Mouse (Mus musculus): Measurements from ENCODE around the gene Fxyd5.

Fxyd5 gene

DNA sequence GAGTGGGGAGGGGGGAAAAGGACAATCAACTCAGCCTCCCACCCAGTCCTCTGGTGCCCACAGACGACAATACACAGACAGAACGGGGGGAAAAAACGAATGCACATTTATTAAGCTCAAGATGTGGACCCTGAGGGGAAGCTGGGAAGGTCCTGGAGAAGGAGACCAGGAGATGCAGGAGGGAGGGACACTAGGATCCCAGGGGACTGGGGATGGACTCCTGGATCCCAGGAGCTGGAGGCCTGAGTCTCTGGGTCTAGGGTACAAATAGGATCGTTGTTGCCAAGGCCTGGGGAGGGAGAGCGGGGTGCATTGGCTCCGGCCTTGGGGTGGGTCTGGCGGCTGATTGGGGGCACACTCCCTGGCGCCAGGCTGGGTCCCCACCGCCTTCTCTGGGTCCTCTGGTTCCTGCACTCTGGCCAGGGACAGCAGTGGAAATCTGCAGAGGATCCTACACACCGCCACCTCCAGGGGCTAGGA, at the start of gene Fxyd5:
TSS of gene Fxyd5 (minus strand) at position 51 of the 480 bp plus-strand sequence.
- ATAC-seq (ENCODE audit: low TSS enrichment), result no peak

DNA sequence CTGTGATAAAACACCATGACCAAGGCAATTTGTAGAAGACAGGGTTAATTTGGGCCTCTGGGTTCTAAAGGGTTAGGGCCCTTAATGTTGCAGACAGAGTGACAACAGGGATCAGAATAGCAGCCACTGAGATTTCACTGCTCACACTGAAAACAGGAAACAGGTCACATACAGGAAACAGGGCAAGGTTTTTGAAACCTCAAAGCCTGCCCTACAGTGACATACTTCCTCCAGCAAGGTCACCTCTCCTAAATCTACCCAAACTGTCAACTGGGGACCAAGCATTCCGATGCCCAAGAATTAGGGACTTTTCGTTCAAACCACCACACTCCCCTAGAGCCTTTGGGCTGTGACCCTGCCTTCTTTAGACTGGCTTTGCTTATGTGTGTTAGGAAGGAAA, 47.4 kb upstream of the Fxyd5 start:
- ATAC-seq (ENCODE audit: low TSS enrichment), result no peak

DNA sequence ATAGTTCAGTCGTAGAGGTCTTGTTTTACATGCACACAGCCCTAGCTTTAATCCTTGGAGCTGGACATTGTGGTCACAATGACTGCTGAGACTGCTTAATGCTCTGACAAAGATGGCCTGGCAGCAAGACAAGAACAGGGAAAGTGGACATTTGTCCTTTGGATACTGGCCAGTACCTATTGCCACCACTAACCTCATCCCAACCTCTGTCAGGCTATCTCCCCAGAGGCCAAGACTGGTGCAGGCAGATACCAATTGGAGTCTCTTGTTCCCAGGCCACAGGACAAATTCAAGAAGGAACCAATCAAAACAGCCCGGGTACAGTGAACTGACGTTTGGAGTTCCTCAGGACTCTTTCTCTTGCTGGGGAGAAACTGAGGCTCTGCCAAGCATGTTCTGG, 45.9 kb upstream of the Fxyd5 start:
- no peak for ATAC-seq (ENCODE audit: low TSS enrichment)

DNA sequence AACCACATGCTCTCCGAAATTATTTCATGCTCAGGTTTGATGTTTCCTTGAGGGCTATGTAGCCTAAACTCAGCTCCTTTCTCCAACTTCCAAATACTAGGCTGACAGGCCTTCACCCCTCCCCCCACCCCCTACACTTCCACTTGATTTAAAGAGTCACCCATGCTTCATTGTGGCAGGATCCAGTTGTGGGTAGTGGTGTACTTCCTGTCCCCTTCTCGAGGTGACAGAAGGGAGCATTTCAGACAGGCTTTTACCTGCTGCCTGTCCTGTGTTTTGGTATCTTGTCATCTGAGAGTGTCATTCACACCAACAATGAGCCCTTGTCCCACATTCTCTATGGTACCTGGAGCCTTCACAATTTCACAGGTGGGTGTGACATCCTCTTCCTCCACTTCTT, 45.0 kb upstream of the Fxyd5 start:
- no peak for ATAC-seq (ENCODE audit: low TSS enrichment)

DNA sequence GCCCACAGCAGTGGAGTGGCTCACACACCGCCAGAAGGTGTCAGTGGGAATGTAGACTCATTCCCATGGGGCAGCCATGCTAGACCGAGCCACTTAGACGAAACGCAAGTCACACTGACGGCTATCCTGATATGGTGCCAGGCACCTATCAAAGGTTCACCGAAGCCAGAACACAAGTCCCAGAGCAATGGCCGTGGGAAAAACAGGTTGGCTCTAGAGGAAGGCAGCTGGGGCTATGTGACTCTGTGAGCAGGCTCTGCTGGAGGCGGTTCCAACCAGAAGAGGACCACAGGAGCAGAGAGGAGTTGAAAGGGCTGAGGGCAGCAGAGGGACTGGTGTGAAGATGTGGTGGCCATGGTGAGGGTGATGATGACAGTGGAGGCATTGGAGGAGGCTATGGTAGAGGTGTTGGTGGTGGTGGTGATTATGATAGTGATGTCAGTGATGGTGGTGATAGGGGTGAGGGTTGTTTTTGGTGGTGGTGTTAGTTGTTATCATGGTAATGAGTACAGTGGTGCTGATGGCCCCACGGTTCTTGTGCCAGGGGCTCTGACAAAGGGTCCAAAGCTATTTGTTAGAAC, 44.0 kb upstream of the Fxyd5 start:
- ATAC-seq (ENCODE audit: low TSS enrichment), result no peak

DNA sequence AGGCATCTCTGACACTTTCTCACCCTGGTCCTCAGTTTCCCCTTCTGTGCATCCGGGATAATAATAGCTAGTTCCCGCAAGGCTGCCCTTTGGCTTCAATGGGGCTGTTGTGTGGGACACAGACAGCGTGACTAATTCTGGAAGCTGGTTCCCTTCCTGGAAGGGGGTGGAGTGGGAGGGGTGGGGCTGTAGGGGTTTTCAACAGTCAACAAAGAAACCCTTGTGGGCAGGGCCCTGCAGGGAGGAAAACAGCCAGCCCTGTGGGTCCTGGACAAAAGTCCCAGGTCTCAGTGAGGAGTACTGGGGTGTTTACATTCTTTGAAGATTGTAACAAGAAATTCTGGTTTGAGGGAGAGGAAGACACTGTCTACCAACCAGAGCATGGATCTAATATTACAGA, 42.9 kb upstream of the Fxyd5 start:
- peak; percentile 58 for ATAC-seq (ENCODE audit: low TSS enrichment)

DNA sequence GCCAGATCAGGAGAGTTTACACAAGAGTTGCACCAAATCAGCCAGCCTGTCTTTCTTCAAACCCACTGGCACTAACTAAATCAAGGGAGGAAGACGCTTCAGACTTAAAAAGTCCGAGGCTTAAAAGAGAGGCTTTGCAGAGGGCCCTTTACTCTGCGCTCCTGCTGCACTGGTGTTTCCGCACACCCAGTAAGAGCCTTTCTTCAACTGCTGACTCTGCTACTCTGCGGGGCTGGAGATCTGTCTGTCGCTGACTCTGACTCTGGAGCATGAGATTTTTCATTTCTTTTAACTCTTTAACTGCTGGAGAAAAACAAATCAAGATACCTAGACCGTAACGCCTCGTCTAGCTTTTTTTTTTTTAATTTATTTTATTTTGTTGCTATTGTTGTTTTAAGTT, 41.9 kb upstream of the Fxyd5 start:
- no peak for ATAC-seq (ENCODE audit: low TSS enrichment)

DNA sequence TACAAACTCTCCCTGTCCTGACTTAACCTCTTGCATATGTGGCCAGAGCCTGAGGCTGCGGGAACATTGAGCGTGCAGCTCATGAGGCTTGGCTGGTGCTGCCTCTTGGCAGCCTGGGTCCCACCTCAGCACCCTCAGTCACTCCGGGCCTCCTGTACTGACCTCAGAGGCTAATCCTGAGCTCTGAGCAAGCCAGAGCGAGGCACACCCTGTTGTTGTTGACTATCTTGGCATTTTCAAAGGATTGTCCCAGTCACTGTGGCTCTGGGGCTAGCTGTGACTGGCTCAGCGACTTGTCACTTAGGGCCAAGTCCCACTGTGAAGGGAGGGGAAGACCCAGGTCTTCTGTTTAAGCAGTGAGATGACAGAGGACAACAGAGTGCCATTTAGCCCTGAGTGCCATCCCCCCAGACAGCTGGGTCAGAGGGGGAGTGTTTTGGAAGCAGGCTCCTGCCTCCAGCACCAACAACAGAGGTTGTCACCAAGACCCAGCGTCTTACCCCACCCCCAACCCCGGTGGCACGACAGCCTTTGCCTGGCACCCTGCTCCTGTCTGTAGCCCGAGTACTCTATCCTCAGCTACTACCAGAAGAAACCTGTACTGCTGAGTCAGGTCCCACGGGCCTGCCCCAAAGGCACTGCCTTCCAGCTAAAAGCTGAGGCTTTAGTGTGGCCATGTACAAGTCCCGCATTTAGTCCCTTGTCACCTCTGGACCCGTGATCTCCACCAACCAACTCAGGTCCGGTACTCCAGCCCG, 40.7 kb upstream of the Fxyd5 start:
- ATAC-seq (ENCODE audit: low TSS enrichment), result peak; percentile 62

DNA sequence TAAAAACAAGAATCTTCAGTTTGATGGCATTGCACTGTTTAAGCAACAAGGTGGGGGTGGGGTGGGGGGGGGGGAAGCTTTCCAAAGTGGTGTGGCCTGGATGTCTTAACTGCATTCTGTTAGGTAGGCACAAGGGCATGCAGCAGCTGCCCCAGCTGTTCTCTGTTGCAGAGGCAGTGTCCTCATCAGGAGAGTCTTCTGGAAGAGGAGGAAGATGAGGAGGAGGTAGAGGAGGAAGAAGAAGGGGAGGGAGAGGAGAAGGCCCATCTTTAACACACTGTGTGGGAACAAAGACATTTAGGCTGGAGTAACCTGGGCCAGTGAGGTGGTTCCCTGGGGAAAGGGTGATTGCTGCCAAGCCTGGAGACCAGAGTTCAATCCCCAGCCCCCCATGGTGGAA, 39.8 kb upstream of the Fxyd5 start:
- no peak for ATAC-seq (ENCODE audit: low TSS enrichment)

DNA sequence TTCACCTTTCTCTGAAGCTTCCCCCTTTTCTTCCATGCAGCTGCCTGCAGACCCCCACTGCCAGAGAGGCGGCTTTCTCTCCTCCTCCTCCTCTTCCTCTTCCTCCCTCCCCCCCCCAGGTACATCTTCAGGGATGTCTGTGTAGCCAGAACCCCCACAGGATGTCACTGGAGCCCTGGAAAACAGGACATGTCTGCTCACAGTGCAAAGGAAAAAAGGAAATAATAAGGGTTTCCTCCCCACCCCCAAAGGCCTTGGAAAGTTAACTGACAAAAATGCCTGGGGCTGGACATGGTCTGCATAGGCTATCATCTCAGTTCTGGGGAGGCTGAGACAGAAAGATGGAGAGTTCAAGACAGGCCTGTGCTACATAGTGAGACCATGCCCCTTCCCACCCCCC, 38.8 kb upstream of the Fxyd5 start:
- no peak for ATAC-seq (ENCODE audit: low TSS enrichment)

DNA sequence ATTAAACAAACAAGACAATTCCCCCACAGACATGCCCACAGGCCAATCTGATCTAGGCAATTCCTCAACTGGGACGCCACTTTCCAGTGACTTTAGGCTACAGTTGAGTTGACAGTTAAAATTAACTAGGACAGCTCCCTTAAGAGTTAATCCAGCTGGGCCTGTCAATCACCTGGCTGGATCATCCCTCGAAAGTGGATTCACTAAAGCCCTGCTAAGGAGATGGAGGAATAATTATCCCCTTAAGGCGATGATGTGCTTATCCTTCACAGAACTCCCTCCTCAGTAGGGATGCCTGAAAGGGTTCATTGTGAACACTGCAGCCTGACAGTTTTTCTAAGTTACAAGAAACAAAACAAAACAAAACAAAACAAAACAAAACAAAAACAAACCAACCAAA, 38.3 kb upstream of the Fxyd5 start:
- ATAC-seq (ENCODE audit: low TSS enrichment), result no peak

DNA sequence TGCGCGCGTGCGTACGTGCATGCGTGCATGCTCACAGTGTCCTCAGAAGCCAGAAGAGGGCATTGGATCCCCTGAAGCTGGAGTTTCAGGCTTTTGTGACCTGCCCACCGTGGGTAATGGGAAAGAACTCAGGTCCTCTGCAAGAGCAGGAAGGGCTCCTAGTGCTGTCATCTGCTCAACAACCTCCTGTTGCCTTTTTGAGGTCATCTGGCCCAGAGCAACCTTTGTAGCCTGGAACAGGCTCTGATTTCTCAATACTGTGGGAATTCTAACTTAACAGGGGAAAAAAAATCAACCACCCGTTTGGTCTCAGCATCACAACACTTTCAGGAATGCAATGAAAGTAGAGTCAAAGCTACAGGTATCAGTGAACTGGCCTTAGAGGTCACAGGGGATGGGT, 37.4 kb upstream of the Fxyd5 start:
- no peak for ATAC-seq (ENCODE audit: low TSS enrichment)

DNA sequence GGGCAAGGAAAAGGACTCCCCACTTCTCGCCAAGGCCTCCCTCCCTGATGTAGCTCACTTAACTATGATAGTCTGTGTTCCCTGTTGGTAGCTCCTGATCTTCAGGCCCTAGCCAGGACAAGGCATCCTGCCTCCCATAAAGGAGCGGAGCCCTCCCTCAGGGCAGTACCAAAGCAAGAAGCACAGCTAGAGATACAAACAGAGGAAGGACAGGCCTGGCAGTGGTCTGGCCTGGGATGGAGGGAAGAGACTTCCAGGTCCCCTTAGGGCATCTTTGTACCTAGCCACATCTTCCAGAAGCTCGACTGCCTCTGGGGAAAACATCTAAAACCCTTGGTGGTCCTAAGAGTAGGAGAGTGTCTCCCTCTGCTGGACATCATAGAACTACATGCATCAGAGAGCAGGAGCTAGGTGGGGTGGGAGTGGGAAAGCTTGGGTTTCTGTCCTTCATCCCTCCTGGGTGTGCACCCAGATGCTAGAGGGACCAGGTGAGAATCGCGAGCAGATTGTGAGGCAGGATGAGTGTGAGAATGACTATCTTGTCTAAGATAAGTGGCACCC, 35.7 kb upstream of the Fxyd5 start:
- ATAC-seq (ENCODE audit: low TSS enrichment), result peak; percentile 63

DNA sequence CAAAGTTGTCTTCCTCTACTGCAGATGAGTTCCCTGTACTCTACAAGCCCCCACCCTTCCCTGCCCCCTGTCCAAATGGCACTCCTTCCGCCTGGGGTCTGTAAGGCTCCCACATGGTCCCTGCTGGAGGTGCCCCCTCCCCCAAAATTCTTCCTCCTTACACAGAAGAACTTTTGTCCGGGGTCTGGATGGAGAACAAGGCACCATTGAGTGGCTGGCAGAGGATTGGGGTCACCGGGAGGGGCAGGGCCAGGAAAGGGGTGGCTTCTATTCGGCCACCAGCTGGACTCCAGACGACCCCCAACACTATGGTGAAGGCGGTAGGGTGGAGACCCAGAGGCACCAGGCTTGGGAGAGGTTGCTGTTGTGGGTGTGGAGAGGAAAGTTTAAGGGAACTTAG, 35.2 kb upstream of the Fxyd5 start:
- peak; percentile 62 for ATAC-seq (ENCODE audit: low TSS enrichment)

DNA sequence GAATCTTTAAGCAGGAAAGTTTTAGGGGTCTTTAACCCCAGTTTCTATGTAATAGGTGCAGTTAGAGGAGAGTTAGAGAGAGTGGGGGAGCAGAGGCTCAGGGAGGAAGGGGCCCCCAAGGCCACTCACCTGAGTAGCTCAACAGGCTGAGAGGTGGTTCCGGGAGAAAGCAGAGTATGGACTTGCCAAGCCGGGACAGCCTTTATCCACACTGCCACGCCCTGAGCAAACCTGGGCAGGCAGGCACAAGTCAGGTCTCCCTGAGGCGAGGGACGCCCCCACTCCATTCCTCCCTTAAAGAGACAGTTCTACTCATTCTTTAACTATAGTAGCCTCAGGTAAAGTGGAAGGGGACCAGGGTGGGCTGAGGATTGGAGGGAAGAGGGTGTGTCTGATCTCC, 34.2 kb upstream of the Fxyd5 start, which contains the start of gene Fxyd3:
TSS of gene Fxyd3 (minus strand) at position 213 of the 400 bp plus-strand sequence.
- ATAC-seq (ENCODE audit: low TSS enrichment), result no peak

DNA sequence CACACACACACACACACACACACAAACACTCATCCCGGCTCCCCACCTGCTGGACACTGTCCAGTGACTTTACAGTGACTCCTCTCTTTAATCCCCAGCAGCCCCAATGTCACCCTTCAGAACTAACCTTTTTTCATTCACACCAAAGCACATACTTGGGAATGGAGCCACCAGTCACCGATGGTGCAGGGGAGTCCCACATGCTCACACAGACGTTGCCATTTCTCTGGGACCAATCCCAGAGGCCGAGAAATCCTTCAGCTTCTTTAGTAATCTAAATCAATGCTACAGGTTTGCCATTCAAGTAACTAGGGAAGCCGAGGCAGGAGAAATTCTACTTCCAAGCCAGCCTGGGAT, 32.4 kb upstream of the Fxyd5 start:
- no peak for ATAC-seq (ENCODE audit: low TSS enrichment)

DNA sequence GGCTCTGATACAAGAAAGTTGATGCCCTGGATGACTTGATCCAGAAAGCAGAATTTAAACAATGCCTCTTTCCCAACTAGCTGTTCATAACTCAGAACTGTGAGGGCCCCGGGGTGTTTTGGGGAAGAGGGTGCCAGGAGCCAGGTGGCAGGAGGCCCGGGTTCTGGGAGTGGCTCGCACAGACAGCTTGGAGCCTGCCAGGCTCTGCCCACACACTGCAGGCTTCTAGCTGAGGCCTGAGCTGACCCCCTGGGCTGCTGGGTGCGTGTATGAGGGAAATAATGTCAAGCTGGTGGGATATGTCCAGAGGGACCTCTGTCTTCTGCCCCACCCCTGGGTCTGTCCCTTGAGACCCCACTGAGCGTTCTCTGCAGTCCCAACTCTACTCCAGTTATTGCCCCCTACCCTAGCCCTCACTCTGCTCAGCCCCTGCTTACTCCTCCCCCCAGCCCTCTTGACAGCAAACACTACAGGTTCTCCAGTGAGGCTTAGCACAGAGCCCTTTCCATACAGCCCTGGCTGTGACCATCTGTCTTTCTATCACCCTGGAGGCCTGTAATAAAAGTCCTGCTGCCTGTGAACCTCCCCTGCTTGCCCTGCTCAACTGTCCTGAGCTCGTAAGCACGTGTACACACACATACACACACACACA, 31.9 kb upstream of the Fxyd5 start:
- ATAC-seq (ENCODE audit: low TSS enrichment), result no peak

DNA sequence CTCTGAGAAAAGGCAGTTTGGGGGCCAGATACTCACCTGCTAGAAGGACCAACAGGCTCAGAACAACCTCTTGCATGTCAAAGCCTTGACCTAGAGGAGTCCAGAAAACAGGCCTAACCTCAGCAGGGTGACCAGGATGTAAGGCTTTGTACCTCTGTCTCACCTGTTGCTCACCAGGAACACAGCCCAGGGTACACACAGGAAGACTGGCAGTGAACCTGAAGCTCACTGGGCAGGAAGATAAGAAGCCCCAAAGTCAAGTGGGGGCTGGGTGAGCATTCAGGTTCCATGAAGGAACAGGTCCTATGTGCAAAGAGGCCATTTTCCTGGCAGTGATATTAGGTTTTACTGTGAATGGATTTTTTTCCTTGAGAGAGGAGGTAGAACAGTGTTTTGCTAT, 31.3 kb upstream of the Fxyd5 start:
- ATAC-seq (ENCODE audit: low TSS enrichment), result no peak

DNA sequence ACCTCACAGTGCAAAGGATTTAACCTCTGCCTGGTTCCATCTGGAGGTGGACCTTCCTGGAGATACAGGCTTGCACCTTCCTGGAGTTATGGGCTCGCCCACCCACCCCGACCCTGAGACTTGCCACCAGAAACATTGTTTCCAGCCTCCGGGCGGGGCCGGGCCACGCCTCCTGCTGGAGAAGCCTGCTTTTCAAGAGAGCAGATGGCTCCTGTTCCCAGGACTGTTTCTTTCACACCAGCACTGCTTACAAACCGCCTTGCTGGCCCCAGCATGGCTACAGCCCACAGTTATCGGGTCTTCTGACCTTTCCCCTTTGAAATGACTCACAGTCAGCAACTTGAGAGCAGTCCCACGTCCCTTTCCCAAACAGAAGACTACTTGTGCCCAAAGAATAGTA, 30.0 kb upstream of the Fxyd5 start:
- no peak for ATAC-seq (ENCODE audit: low TSS enrichment)

DNA sequence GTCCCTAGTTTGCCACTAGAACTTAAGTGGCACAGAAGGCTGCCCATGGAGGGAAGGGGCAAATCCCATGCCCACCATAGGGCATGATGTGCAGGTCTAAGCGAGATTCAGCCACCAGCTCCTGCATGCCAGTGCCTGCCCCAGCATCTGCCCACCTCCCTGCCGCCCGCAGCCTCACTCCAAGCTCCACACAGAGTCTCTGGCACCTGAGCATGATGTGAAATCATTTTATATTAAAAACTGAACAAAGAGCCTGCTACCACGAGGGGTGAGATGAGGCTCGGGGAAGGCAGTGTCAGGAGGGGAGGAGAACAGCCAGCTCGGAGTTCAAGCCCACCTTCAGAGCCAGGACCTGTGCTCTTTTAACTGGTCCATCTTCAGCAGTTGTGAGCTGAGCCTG, 28.0 kb upstream of the Fxyd5 start:
- no peak for ATAC-seq (ENCODE audit: low TSS enrichment)

DNA sequence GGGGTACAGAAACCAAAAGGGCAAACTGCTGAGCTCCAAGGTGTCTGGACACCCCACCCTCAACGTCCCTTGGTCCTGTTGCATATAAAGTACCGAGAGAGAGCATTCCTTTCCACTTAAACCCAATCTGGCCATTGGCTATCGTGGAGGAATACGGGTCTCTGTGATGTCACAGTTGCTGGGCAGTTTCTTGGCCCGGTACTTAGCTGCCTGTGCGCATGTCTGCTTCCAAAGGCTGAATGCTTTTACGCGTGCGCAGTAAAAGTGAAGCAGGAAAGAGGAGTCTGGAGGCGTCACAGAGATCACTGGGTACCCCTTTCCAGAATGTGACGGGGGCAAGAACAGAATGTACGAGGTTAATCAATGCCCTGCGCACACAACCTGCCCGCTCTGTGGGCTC, 27.2 kb upstream of the Fxyd5 start:
- no peak for ATAC-seq (ENCODE audit: low TSS enrichment)

DNA sequence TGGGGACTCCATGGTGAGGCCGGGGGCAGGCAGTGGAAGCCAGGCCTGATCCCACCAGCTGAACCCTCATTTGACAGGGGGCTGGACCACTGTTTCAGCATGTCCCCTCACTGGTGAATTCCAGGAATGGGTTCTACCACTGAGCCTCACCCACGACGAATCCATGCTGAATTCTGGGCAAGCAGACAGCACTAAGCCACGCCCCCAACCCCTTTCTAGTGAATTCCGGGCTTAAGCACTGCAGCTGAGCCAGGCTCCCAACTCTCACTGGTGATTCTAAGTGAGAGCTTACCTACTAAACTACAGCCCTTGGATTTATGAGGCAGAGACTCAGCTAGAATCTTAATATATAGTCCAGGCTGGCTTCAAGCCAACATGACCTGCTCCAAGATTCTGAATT, 25.6 kb upstream of the Fxyd5 start:
- ATAC-seq (ENCODE audit: low TSS enrichment), result peak; percentile 39; the same call in 1 of the 2 replicates

DNA sequence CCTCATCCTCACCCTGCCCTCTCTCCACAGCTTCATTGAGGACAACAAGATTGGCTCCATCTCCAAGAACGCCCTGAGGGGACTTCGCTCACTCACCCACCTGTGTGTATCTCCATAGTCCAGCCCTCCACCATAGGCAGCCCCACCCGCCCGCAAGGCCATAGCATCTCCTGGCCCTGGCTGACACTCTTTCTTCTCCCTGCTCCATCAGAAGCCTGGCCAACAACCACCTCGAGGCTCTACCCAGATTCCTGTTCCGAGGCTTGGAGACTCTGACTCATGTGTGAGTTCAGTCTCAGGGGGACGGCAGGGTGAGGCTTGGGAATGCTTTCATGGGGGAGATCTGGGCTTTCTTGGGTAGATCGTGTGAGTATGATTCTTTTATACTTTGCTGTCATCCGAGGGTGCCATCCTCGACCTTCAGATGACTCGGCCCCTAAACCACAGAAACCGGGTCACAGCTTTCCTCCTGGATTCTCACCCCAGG, 20.8 kb upstream of the Fxyd5 start:
- no peak for ATAC-seq (ENCODE audit: low TSS enrichment)
